Mouse (Mus musculus) C2C12 (cell line): ENCODE results near the gene Abcb8. TPM values are rescaled to one million over a fixed set of nuclear protein-coding genes. Genes with fewer than 3 reads are reported as not detected.

ENCODE experiments used
- H3K27me3 ChIP-seq: one replicate; pipeline ENCODE4 v1.6.1; 2011; ENCODE audit not compliant: control insufficient read depth, insufficient read depth, insufficient read length
- H3K36me3 ChIP-seq: one replicate; pipeline ENCODE4 v1.6.1; 2011; ENCODE audit not compliant: control insufficient read depth, insufficient read depth
- H3K4me3 ChIP-seq: one replicate; pipeline ENCODE4 v1.5.1; 2011; ENCODE audit warnings: mild to moderate bottlenecking, control low read depth; ENCODE audit not compliant: poor library complexity, insufficient read depth, severe bottlenecking
- H3K79me2 ChIP-seq: one replicate; pipeline ENCODE4 v1.6.1; 2011; ENCODE audit not compliant: control insufficient read depth, insufficient read depth
- H3K79me3 ChIP-seq: one replicate; pipeline ENCODE4 v1.6.1; 2011; ENCODE audit warnings: low read depth, control low read depth
- H3ac ChIP-seq: one replicate; pipeline ENCODE3; 2011; ENCODE audit warnings: low read depth; ENCODE audit not compliant: control insufficient read depth, insufficient read length
- CEBPB ChIP-seq: IDR thresholded peaks from one replicate; pipeline ENCODE4 v1.6.1; 2011; ENCODE audit warnings: low read depth, mild to moderate bottlenecking, control low read depth, moderate library complexity
- CTCF ChIP-seq: IDR thresholded peaks from one replicate; pipeline ENCODE4 v1.5.1; 2011; ENCODE audit not compliant: control insufficient read depth, insufficient read depth, insufficient read length
- FOSL1 ChIP-seq: IDR thresholded peaks from one replicate; pipeline ENCODE4 v1.8.0; 2011; ENCODE audit warnings: mild to moderate bottlenecking, low read length; ENCODE audit not compliant: poor library complexity, insufficient read depth, severe bottlenecking
- MAX ChIP-seq: IDR thresholded peaks from one replicate; pipeline ENCODE4 v1.6.1; 2011; ENCODE audit warnings: mild to moderate bottlenecking, control low read depth
- MYOD1 ChIP-seq: IDR thresholded peaks from one replicate; pipeline ENCODE4 v1.6.1; 2011; ENCODE audit warnings: low read depth; ENCODE audit not compliant: control insufficient read depth, insufficient read length
- MYOG ChIP-seq: IDR thresholded peaks from one replicate; pipeline ENCODE4 v1.6.1; 2011; ENCODE audit not compliant: control insufficient read depth, insufficient read length; ENCODE audit errors: extremely low read depth
- USF1 ChIP-seq: IDR thresholded peaks from one replicate; pipeline ENCODE4 v1.6.1; 2011; ENCODE audit warnings: low read depth, mild to moderate bottlenecking, control low read depth, moderate library complexity
- polyA plus RNA-seq: library from polyadenylated mRNA; unstranded; fragments of >200 nt; fragmentation: generic; extraction: Trizol; gene quantifications from one replicate; pipeline ENCODE4 v1.2.1, GENCODE M21; 2012; ENCODE audit warnings: missing spikeins

The Abcb8 gene
- polyA plus RNA-seq, 1 experiment: 25.1 TPM

- no peaks in the 10 kb centered on the region for H3K36me3 ChIP-seq
- TF ChIP-seq CTCF: no peak
- TF ChIP-seq MYOD1: no peak
- no peak for TF ChIP-seq FOSL1
- TF ChIP-seq USF1: no peak
- no peak for TF ChIP-seq MYOG
- no peak for TF ChIP-seq CEBPB
- no peak for TF ChIP-seq MAX
- H3K79me2 ChIP-seq: no peaks in the 10 kb centered on the region
- peaks cover 20% of the 10 kb centered on the region for H3K27me3 ChIP-seq
- no peak overlapping the region for H3K4me3 ChIP-seq
- no peaks in the 10 kb centered on the region for H3K79me3 ChIP-seq
- no peak overlapping the region for H3ac ChIP-seq
Measured at GRCm38 (mm10) chr5:24363467-24363866, 30.0 kb upstream of the Abcb8 start.

DNA sequence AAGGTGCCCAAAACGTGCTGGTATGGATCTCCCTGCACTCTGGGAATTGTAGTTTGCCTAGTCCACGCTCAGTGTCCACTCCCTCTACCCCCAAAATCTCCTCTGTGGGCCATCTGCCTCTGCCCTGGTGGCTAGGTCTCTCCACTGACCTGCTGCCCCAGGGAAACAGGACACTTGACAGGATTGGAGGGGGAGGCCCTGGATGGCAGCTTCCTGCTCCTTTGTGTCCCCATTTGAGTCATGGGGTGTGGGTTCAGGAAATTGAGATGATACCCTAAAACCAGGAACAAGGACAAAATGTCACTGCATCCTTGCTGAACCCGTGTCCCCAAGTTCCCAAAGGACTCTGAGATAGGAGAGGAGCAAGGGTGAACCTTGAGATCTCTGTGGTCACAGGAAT, 29.4 kb upstream of the Abcb8 start:
- H3K79me3 ChIP-seq: no peaks in the 10 kb centered on the region
- H3K4me3 ChIP-seq: no peak overlapping the region
- H3ac ChIP-seq: no peak overlapping the region
- H3K27me3 ChIP-seq: peaks cover 20% of the 10 kb centered on the region
- H3K79me2 ChIP-seq: no peaks in the 10 kb centered on the region
- TF ChIP-seq CEBPB (no peak), MYOD1 (no peak), MAX (no peak), MYOG (no peak), CTCF (no peak), FOSL1 (no peak), USF1 (no peak)
- no peaks in the 10 kb centered on the region for H3K36me3 ChIP-seq

- no peaks in the 10 kb centered on the region for H3K36me3 ChIP-seq
- H3K27me3 ChIP-seq: peaks cover 20% of the 10 kb centered on the region
- no peaks in the 10 kb centered on the region for H3K79me3 ChIP-seq
- no peak within 1 kb of the TSS for H3ac ChIP-seq
- no peak within 1 kb of the TSS for H3K4me3 ChIP-seq
- TF ChIP-seq FOSL1 (no peak), MAX (no peak), USF1 (no peak), MYOG (no peak), CEBPB (no peak), MYOD1 (no peak), CTCF (no peak)
- no peaks in the 10 kb centered on the region for H3K79me2 ChIP-seq
Measured at GRCm38 (mm10) chr5:24364508-24364907, 29.0 kb upstream of the Abcb8 start, which contains the start of gene Nos3. Gene Nos3, plus strand, starts transcription at chr5:24364810.

DNA sequence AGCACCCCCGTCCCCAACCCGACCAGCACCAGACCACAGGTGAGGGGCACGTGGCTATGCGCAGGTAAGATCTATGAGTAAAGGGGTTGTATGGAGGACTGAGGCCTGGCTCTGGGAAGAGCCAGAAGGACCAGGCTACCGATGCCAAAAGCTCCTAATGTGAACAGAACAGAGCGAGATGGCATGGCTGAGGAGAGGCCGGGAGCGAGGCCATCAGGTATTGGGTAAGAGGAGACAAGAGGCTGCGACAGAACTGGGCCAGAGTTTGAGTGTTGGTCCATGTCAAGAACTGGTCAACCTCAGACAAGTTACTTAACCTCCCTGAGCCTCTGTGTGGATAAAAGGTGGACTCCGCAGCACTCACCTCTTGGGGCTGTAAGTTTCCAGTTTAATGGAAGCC, 28.5 kb upstream of the Abcb8 start:
- H3K4me3 ChIP-seq: no peak overlapping the region
- H3ac ChIP-seq: no peak overlapping the region
- no peaks in the 10 kb centered on the region for H3K79me3 ChIP-seq

GRCm38 (mm10) chr5:24365528-24365927, 27.9 kb upstream of the Abcb8 start:
- no peak overlapping the region for H3K4me3 ChIP-seq
- no peaks in the 10 kb centered on the region for H3K79me2 ChIP-seq
- no peaks in the 10 kb centered on the region for H3K36me3 ChIP-seq
- H3ac ChIP-seq: no peak overlapping the region
- H3K27me3 ChIP-seq: peaks cover 20% of the 10 kb centered on the region
- no peaks in the 10 kb centered on the region for H3K79me3 ChIP-seq
- no peak for TF ChIP-seq USF1
- no peak for TF ChIP-seq FOSL1
- no peak for TF ChIP-seq CEBPB
- no peak for TF ChIP-seq MAX
- TF ChIP-seq MYOG: no peak
- no peak for TF ChIP-seq MYOD1
- no peak for TF ChIP-seq CTCF

More for the DNA sequence above, 28.5 kb upstream of the Abcb8 start:
- Histone ChIP-seq H3K27me3 (peaks cover 20% of the 10 kb centered on the region), H3K79me2 (no peaks in the 10 kb centered on the region), H3K36me3 (no peaks in the 10 kb centered on the region)
- no peak for TF ChIP-seq MYOG
- no peak for TF ChIP-seq USF1
- no peak for TF ChIP-seq MYOD1
- no peak for TF ChIP-seq CEBPB
- no peak for TF ChIP-seq FOSL1
- TF ChIP-seq CTCF: no peak
- TF ChIP-seq MAX: no peak

GRCm38 (mm10) chr5:24366426-24366825, 27.0 kb upstream of the Abcb8 start:
- Histone ChIP-seq H3K36me3 (no peaks in the 10 kb centered on the region), H3ac (no peak overlapping the region), H3K4me3 (no peak overlapping the region), H3K79me2 (no peaks in the 10 kb centered on the region), H3K27me3 (peaks cover 24% of the 10 kb centered on the region), H3K79me3 (no peaks in the 10 kb centered on the region)
- TF ChIP-seq MYOD1: no peak
- no peak for TF ChIP-seq CEBPB
- TF ChIP-seq CTCF: no peak
- TF ChIP-seq USF1: no peak
- no peak for TF ChIP-seq FOSL1
- TF ChIP-seq MYOG: no peak
- no peak for TF ChIP-seq MAX
